Comparison of ENCODE assay signal across 24 mouse cellular contexts in the genomic region with DNA sequence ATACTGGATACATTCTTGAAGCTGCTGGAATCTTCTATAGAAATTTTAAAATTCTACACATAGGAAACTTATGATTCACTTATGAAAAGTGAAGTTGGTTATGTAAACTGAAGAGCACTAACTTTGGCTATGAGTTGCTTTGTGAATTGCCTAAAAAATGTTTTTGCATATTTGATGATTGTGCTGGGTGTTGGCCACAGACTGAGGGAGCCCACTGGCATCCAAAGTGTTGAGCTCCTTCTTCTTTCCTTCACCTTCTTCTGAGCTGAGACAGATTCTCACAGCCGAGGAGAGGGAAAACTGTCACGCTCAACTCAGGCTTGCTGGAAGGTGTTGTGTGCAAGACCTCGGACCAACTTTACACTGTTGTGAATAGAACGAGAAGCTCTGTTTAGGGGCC.
"Had no signal": no experiment of that assay in that cellular context is flagged by ENCODE, and none has a peak within 500 bp of the region (broad histone marks: within the 10 kb centered on the region; RNA-seq: fewer than 3 reads in every experiment).

No protein-coding gene starts in this region.

- H3K27ac ChIP-seq: gastrocnemius, adult 2 months; heart, adult 2 months; heart, embryonic 13.5 days; heart, embryonic 15.5 days; hindbrain, embryonic 13.5 days; hindbrain, embryonic 15.5 days; hindbrain, postnatal 0 days; limb, embryonic 13.5 days; limb, embryonic 15.5 days; liver, embryonic 12.5 days; liver, embryonic 14.5 days had no signal

- DNase-seq: gastrocnemius, adult 2 months; gastrocnemius, postnatal 10 days; gastrocnemius, postnatal 25 days; heart, adult 2 months; heart, postnatal 14 days; heart, postnatal 36 days; kidney, adult 11 months; kidney, adult 8-10 months; kidney, postnatal 10 days; kidney, postnatal 25 days; layer of hippocampus, adult 9-11 months; layer of hippocampus, postnatal 36 days; left cerebral cortex, postnatal 4 days; lung, adult 18-20 months had no signal

- H3K27me3 ChIP-seq: hindbrain, embryonic 13.5 days; hindbrain, embryonic 15.5 days; limb, embryonic 13.5 days; limb, embryonic 15.5 days; liver, embryonic 12.5 days had no signal

- H3K4me1 ChIP-seq: liver, embryonic 12.5 days had no signal

- H3K4me3 ChIP-seq: gastrocnemius, adult 2 months; heart, adult 2 months; heart, embryonic 13.5 days; heart, embryonic 15.5 days; hindbrain, embryonic 13.5 days; hindbrain, embryonic 15.5 days; limb, embryonic 13.5 days; limb, embryonic 15.5 days; liver, embryonic 12.5 days had no signal

- ATAC-seq: hindbrain, postnatal 0 days; intestine, embryonic 16.5 days; liver, embryonic 12.5 days had no signal

- H3K36me3 ChIP-seq: heart, embryonic 13.5 days; heart, embryonic 15.5 days; hindbrain, embryonic 13.5 days; hindbrain, embryonic 15.5 days; limb, embryonic 13.5 days; limb, embryonic 15.5 days; liver, embryonic 12.5 days had no signal

- H3K9me3 ChIP-seq: heart, embryonic 13.5 days; heart, embryonic 15.5 days; hindbrain, embryonic 13.5 days; hindbrain, embryonic 15.5 days; limb, embryonic 13.5 days; limb, embryonic 15.5 days; liver, embryonic 12.5 days had no signal
